ENCODE assay signal across 8 mouse cellular contexts in genomic region chr14:20641438-20641875, GRCm38 (mm10). TPM values are rescaled to one million over a fixed set of nuclear protein-coding genes. Genes with fewer than 3 reads are reported as not detected.
DNase-seq lines count a peak whose midpoint lies in the region; ATAC-seq and TF ChIP-seq lines count a peak whose summit lies in the region.

No protein-coding gene starts in this region.

- peak overlapping the region; percentile 81 for H3K4me3 ChIP-seq in left cerebral cortex, adult 2 months
- peak overlapping the region; percentile 50 for H3K4me3 ChIP-seq in cortical plate, adult 2 months (ENCODE audit: insufficient read depth, low read length)
- peak overlapping the region; percentile 80 for H3K4me3 ChIP-seq in hindbrain, embryonic 16.5 days (ENCODE audit: low read length)
- peak overlapping the region; percentile 95 for H3K4me3 ChIP-seq in myocyte

- peaks cover 21% of the 10 kb centered on the region for H3K79me2 ChIP-seq in myocyte (ENCODE audit: control insufficient read depth, insufficient read depth)

- whole genome bisulfite sequencing in hindbrain, embryonic 16.5 days = 17% methylated on average over 10 of the region's 10 CpGs

- H3K4me1 ChIP-seq in cortical plate, adult 2 months (ENCODE audit: control insufficient read depth, insufficient read depth, low read length) = no peaks in the 10 kb centered on the region; the same call in 1 of the 2 replicates
- H3K4me1 ChIP-seq in hindbrain, embryonic 16.5 days (ENCODE audit: control insufficient read depth, insufficient read depth, low read depth, low read length) = peaks cover 4% of the 10 kb centered on the region

- DNase-seq in left cerebral cortex, adult 2 months (ENCODE audit: extremely low spot score in 1 of 2, low spot score in 2 of 2) = no peak
- no peak for DNase-seq in left cerebral cortex, adult 18-20 months (ENCODE audit: low spot score in 2 of 2)
- no peak for DNase-seq in cerebellum, adult 18-20 months
- DNase-seq in layer of hippocampus, adult 18-20 months (ENCODE audit: low spot score in 2 of 2) = no peak
- no peak for DNase-seq in gastrocnemius, postnatal 4 days (ENCODE audit: low spot score in 2 of 2)

- TF ChIP-seq CTCF in left cerebral cortex, adult 2 months (IDR thresholded peaks at IDR 0.05) = no peak
- TF ChIP-seq CTCF in cortical plate, adult 2 months (IDR thresholded peaks at IDR 0.05; ENCODE audit: extremely low read depth, insufficient read depth, low read length) = no peak

- no peaks in the 10 kb centered on the region for H3K27me3 ChIP-seq in hindbrain, embryonic 16.5 days (replicated peaks; ENCODE audit: control insufficient read depth, insufficient read depth, low read length)
- H3K27me3 ChIP-seq in myocyte (ENCODE audit: control insufficient read depth, insufficient read depth, insufficient read length) = no peaks in the 10 kb centered on the region

- intact Hi-C loops in left cerebral cortex, adult 2 months (cut with DNase I) = loop anchor here (5.0 kb wide), 1 partner anchor 64 kb away; no protein-coding TSS in a partner anchor

- no peaks in the 10 kb centered on the region for H3K36me3 ChIP-seq in hindbrain, embryonic 16.5 days (ENCODE audit: control insufficient read depth, insufficient read depth, low read length)
- no peaks in the 10 kb centered on the region for H3K36me3 ChIP-seq in myocyte (ENCODE audit: control insufficient read depth, insufficient read depth)

- peak overlapping the region; percentile 55 for H3ac ChIP-seq in myocyte (ENCODE audit: control insufficient read depth, insufficient read length)

- peak overlapping the region; percentile 83 for H3K9ac ChIP-seq in hindbrain, embryonic 16.5 days (ENCODE audit: low read depth, low read length)

- ATAC-seq in hindbrain, embryonic 16.5 days = no peak

- peak overlapping the region; percentile 96 for H3K27ac ChIP-seq in left cerebral cortex, adult 2 months
- H3K27ac ChIP-seq in cortical plate, adult 2 months (ENCODE audit: insufficient read depth, low read length) = peak overlapping the region; percentile 48
- peak overlapping the region; percentile 94 for H3K27ac ChIP-seq in hindbrain, embryonic 16.5 days (ENCODE audit: low read depth, low read length)

- H3K4me2 ChIP-seq in hindbrain, embryonic 16.5 days (ENCODE audit: low read length) = peak overlapping the region; percentile 90
- peak overlapping the region; percentile 99 for H3K4me2 ChIP-seq in myocyte (ENCODE audit: low read depth)

- TF ChIP-seq POLR2A in cortical plate, adult 2 months (IDR thresholded peaks at IDR 0.05; ENCODE audit: extremely low read depth, insufficient read depth, low read length) = no peak
- no peak for TF ChIP-seq POLR2A in myocyte (IDR thresholded peaks at IDR 0.05; ENCODE audit: insufficient read length, low read depth)

- H3K9me3 ChIP-seq in hindbrain, embryonic 16.5 days (ENCODE audit: control insufficient read depth, low read length) = no peaks in the 10 kb centered on the region

TF ChIP-seq in myocyte, 11 proteins besides CTCF, POLR2A, EP300 and RAD21:
- TF ChIP-seq MYOG (IDR thresholded peaks at IDR 0.05; ENCODE audit: control insufficient read depth in 1 of 3, insufficient read depth in 1 of 3, insufficient read length in 2 of 3, low read depth in 2 of 3) (no peak), E2F4 (IDR thresholded peaks at IDR 0.05; ENCODE audit: insufficient read depth) (no peak), POLR2AphosphoS2 (IDR thresholded peaks at IDR 0.05; ENCODE audit: insufficient read length, low read depth) (no peak), REST (IDR thresholded peaks at IDR 0.05; ENCODE audit: insufficient read depth, insufficient read length) (no peak), MAX (IDR thresholded peaks at IDR 0.05; ENCODE audit: low read depth) (no peak), CEBPB (IDR thresholded peaks at IDR 0.05; ENCODE audit: insufficient read depth, poor library complexity, severe bottlenecking) (no peak), USF1 (IDR thresholded peaks at IDR 0.05; ENCODE audit: low read depth) (no peak)

RNA-seq across cellular contexts. Expression of gene Usp54, which starts 0.6 kb away (rescaled TPM):
- 10 to 100 TPM; 42.2 to 48.8 TPM for total RNA-seq in left cerebral cortex, adult 2 months (2021)
- 10 to 100 TPM; 39.4 to 44.2 TPM for total RNA-seq in left cerebral cortex, adult 18-20 months (2021)
- 47.8 and 49.8 TPM in 2 replicates for polyA plus RNA-seq in cortical plate, adult 2 months (2012; rRNA removed)
- polyA plus RNA-seq in hindbrain, embryonic 16.5 days (2015; fragmentation: Nextera tagmentation; extraction: Ambion mirVana) = 8.7 and 10.6 TPM in 2 replicates
- polyA plus RNA-seq in myocyte (2012; fragmentation: generic; extraction: Trizol) = 2.6 TPM
- total RNA-seq in layer of hippocampus, adult 18-20 months (2021) = 10 to 100 TPM; 58.7 to 59.4 TPM
- total RNA-seq in gastrocnemius, postnatal 4 days (2021) = 10 to 100 TPM; 12.6 to 14.3 TPM

RNA-seq across cellular contexts. Expression of gene Myoz1, which starts 14.9 kb away (rescaled TPM):
- not detected for total RNA-seq in left cerebral cortex, adult 2 months (2021)
- total RNA-seq in left cerebral cortex, adult 18-20 months (2021) = not detected
- not detected in 2 replicates for polyA plus RNA-seq in cortical plate, adult 2 months (2012; rRNA removed)
- 0.15 and 3.7 TPM in 2 replicates for polyA plus RNA-seq in hindbrain, embryonic 16.5 days (2015; fragmentation: Nextera tagmentation; extraction: Ambion mirVana)
- 8.6 TPM for polyA plus RNA-seq in myocyte (2012; fragmentation: generic; extraction: Trizol)
- total RNA-seq in layer of hippocampus, adult 18-20 months (2021) = not detected
- total RNA-seq in gastrocnemius, postnatal 4 days (2021) = 1,000 to 10,000 TPM; 1,287 to 1,360 TPM

RNA-seq across cellular contexts. Expression of gene Synpo2l, which starts 26.7 kb away (rescaled TPM):
- under 1 TPM; 0.21 to 0.23 TPM for total RNA-seq in left cerebral cortex, adult 2 months (2021)
- total RNA-seq in left cerebral cortex, adult 18-20 months (2021) = under 1 TPM; 0.21 to 0.28 TPM
- polyA plus RNA-seq in cortical plate, adult 2 months (2012; rRNA removed) = 0.11 and 0.19 TPM in 2 replicates
- polyA plus RNA-seq in hindbrain, embryonic 16.5 days (2015; fragmentation: Nextera tagmentation; extraction: Ambion mirVana) = 0.23 and 1.6 TPM in 2 replicates
- polyA plus RNA-seq in myocyte (2012; fragmentation: generic; extraction: Trizol) = 165 TPM
- under 1 TPM; 0.12 to 0.13 TPM for total RNA-seq in layer of hippocampus, adult 18-20 months (2021)
- total RNA-seq in gastrocnemius, postnatal 4 days (2021) = 100 to 1,000 TPM; 274 to 291 TPM

RNA-seq across cellular contexts. Expression of gene Sec24c, which starts 32.7 kb away (rescaled TPM):
- total RNA-seq in left cerebral cortex, adult 2 months (2021) = 100 to 1,000 TPM; 113 to 115 TPM
- total RNA-seq in left cerebral cortex, adult 18-20 months (2021) = 100 to 1,000 TPM; 102 to 110 TPM
- polyA plus RNA-seq in cortical plate, adult 2 months (2012; rRNA removed) = 77.2 and 79.3 TPM in 2 replicates
- 80.6 and 103 TPM in 2 replicates for polyA plus RNA-seq in hindbrain, embryonic 16.5 days (2015; fragmentation: Nextera tagmentation; extraction: Ambion mirVana)
- 68.6 TPM for polyA plus RNA-seq in myocyte (2012; fragmentation: generic; extraction: Trizol)
- total RNA-seq in layer of hippocampus, adult 18-20 months (2021) = 100 to 1,000 TPM in 1 of 2 experiments, 10 to 100 TPM in 1; 97.2 to 109 TPM
- total RNA-seq in gastrocnemius, postnatal 4 days (2021) = 10 to 100 TPM; 95.4 to 97.9 TPM

RNA-seq across cellular contexts. Expression of gene Fut11, which starts 53.3 kb away (rescaled TPM):
- 10 to 100 TPM; 17.6 to 18.2 TPM for total RNA-seq in left cerebral cortex, adult 2 months (2021)
- total RNA-seq in left cerebral cortex, adult 18-20 months (2021) = 10 to 100 TPM; 17.2 to 18.0 TPM
- 14.9 and 16.3 TPM in 2 replicates for polyA plus RNA-seq in cortical plate, adult 2 months (2012; rRNA removed)
- 29.1 and 30.1 TPM in 2 replicates for polyA plus RNA-seq in hindbrain, embryonic 16.5 days (2015; fragmentation: Nextera tagmentation; extraction: Ambion mirVana)
- polyA plus RNA-seq in myocyte (2012; fragmentation: generic; extraction: Trizol) = 7.2 TPM
- 10 to 100 TPM; 14.5 to 14.7 TPM for total RNA-seq in layer of hippocampus, adult 18-20 months (2021)
- 10 to 100 TPM; 16.0 to 16.4 TPM for total RNA-seq in gastrocnemius, postnatal 4 days (2021)

Comparison
In these comparisons a context has a peak if more than half of its experiments do, and no peak if none do; other contexts are left out.
1. RNA of gene Myoz1, which starts 14.9 kb away (total RNA-seq): 1,287 to 1,360 TPM in gastrocnemius, postnatal 4 days; not detected in left cerebral cortex, adult 2 months, not detected in layer of hippocampus, adult 18-20 months and not detected in left cerebral cortex, adult 18-20 months; every median in the first group is over 1,000 times any median in the second.
2. RNA of gene Synpo2l, which starts 26.7 kb away (total RNA-seq): 274 to 291 TPM in gastrocnemius, postnatal 4 days; 0.21 to 0.28 TPM in left cerebral cortex, adult 18-20 months, 0.21 to 0.23 TPM in left cerebral cortex, adult 2 months and 0.12 to 0.13 TPM in layer of hippocampus, adult 18-20 months; every median in the first group is over 100 times any median in the second.
3. Peak in every context shown above with its lines, with median percentiles within 50 percentile points of each other: H3K27ac ChIP-seq and H3K4me3 ChIP-seq.